Mouse (Mus musculus): ENCODE results near the gene Matn4.

DNA sequence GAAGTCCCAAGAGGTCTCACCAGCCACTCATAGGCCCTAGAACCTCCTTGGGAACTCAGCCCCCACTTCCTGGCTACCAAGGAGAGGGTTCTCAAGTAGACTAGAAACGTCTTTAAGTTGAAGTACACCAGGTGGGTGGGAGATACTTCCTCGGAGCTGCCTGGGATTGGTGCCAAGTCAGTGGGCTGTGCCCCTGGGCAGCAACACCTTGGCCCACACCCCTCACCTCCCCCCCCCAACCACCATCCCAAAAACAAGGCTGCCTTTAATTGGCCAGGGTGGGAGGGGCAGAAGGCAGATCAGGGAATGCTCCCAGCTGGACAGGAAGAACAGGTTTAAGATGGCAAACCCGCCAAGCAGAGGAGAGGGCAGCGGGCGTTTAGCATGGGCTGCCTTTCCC lies 35.4 kb upstream of the Matn4 start:
- TF ChIP-seq POLR2A (IDR thresholded peaks at IDR 0.05; ENCODE audit: borderline replicate concordance, extremely low read depth, insufficient read depth, insufficient read length, poor library complexity, severe bottlenecking) (no peak), CTCF (IDR thresholded peaks at IDR 0.05; ENCODE audit: borderline replicate concordance, extremely low read depth, insufficient read depth, insufficient read length) (no peak)

Measured in brain, embryonic 14.5 days (tissue).